Mouse (Mus musculus): ENCODE results near the gene Emp1.

- TF ChIP-seq CTCF (IDR thresholded peaks at IDR 0.05 in 2 of 3, conservative IDR thresholded peaks at IDR 0.05 in 1 of 3; ENCODE audit: control insufficient read depth in 1 of 3, insufficient read depth in 1 of 3, low read depth in 2 of 3, low read length in 3 of 3, poor library complexity in 1 of 3, severe bottlenecking in 1 of 3) (no peak), MAFK (IDR thresholded peaks at IDR 0.05; ENCODE audit: borderline replicate concordance, low read depth, low read length) (no peak), EP300 (IDR thresholded peaks at IDR 0.05; ENCODE audit: low read depth in 1 of 2, low read length in 2 of 2) (peak; percentile 51 to 62; a peak in 3 of 4 replicates), BHLHE40 (IDR thresholded peaks at IDR 0.05; ENCODE audit: borderline replicate concordance, low read depth, low read length) (no peak), TCF12 (IDR thresholded peaks at IDR 0.05; ENCODE audit: low read depth, low read length) (0 out of 2 replicates have a peak, but pooled peaks have one; percentile 32), POLR2AphosphoS5 (IDR thresholded peaks at IDR 0.05; ENCODE audit: borderline replicate concordance, low read depth, low read length) (no peak), POLR2A (IDR thresholded peaks at IDR 0.05; ENCODE audit: control insufficient read depth in 1 of 2, insufficient read depth in 1 of 2, low read depth in 1 of 2, low read length in 2 of 2, poor library complexity in 1 of 2) (no peak), NRF1 (IDR thresholded peaks at IDR 0.05; ENCODE audit: insufficient read depth, low read depth, low read length, poor library complexity, severe bottlenecking) (no peak), ZMIZ1 (IDR thresholded peaks at IDR 0.05; ENCODE audit: low read depth, low read length) (no peak), GABPA (IDR thresholded peaks at IDR 0.05; ENCODE audit: low read depth, low read length) (no peak), CHD2 (IDR thresholded peaks at IDR 0.05; ENCODE audit: low read length) (no peak), ETS1 (IDR thresholded peaks at IDR 0.05; ENCODE audit: low read depth, low read length) (no peak), POLR2AphosphoS2 (IDR thresholded peaks at IDR 0.05; ENCODE audit: low read length) (no peak)
Observed at GRCm38 (mm10) chr6:135428246-135428645, 65.9 kb downstream of the Emp1 start.

All from MEL (cell line).